Mouse (Mus musculus): ENCODE data around the gene Hnrnpr.

DNA sequence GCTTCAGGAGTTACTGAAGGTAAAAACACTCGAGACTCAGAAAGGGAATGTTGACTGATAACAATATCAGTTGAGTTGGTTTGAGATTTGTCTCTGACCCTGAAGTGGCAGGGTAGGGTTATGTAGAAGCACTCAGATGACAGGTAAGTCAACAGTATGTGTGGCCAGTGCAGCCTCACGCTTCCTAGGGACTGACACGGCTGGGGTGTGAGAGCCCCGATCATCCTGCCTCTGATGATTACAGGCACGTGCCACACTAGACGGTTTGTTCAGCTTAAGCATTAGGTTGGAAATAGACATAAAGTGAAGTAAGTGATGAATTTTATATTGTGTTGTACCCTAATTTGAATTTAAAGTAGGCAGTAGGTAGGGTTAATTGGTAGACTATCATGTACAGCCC is 38.9 kb downstream of the Hnrnpr start:
- no peak for TF ChIP-seq TAL1 (IDR thresholded peaks at IDR 0.05; ENCODE audit: low read length)
- TF ChIP-seq GATA1 (IDR thresholded peaks at IDR 0.05; ENCODE audit: low read length): no peak

Measured in erythroblast, embryonic 14.5 days (primary cell).